Mouse (Mus musculus): ENCODE measurements around the gene Polr2j.

DNA sequence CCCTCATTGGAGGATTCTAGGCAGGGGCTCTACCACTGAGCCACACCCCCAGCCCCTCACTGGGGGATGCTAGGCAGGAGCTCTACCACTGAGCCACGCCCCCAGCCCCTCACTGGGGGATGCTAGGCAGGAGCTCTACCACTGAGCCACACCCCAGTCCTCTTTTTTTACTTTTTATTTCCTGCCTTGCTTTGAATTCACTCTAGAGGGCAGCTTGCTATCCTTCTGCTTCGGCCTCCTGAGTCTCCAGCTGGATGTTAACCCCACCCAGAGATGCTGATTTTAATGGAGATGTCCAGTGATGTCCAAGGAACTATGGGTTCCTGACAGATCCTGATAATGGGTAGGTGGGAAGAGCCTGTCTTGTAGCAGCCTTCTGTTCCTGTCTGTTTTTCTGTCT is 47.0 kb upstream of the Polr2j start:
- TF ChIP-seq EP300 (IDR thresholded peaks at IDR 0.05; ENCODE audit: low read depth) (no peak), CTCF (IDR thresholded peaks at IDR 0.05; ENCODE audit: low read depth) (no peak)

Measured in liver, postnatal 0 days (tissue).